Mouse (Mus musculus) lung, postnatal 0 days (tissue): ENCODE measurements at regions not wholly inside any gene's neighbourhood (a gene's known extent, or its start where the extent isn't known, plus 50 kb on each side); places are given as distances from the start of the nearest gene placed in this dataset.

Experiments used
- CTCF ChIP-seq: IDR thresholded peaks from 2 replicates; pipeline ENCODE4 v1.5.1; 2016; ENCODE audit warnings: antibody characterized with exemption, mild to moderate bottlenecking
- EP300 ChIP-seq: IDR thresholded peaks from 2 replicates; pipeline ENCODE4 v1.6.1; 2016; ENCODE audit warnings: antibody characterized with exemption, mild to moderate bottlenecking, control low read depth

GRCm38 (mm10) chr16:86159021-86159815 lies 257.6 kb upstream of the Adamts5 start:
- TF ChIP-seq CTCF (no peak), EP300 (no peak)
